Mouse (Mus musculus) liver, embryonic 13.5 days (tissue): Measurements from ENCODE around the gene Chn1. TPM values are rescaled to one million over a fixed set of nuclear protein-coding genes. Genes with fewer than 3 reads are reported as not detected.

ENCODE experiments used
- ATAC-seq: fragments of 200-750 bp; cut with Nextera tagmentation; 2 replicates; pipeline ENCODE4 v1.8.0; 2017; ENCODE audit warnings: low read depth, mild to moderate bottlenecking, moderate number of reproducible peaks, moderate library complexity
- DNase-seq: peaks from one replicate; pipeline ENCODE4 v3.0.0; 2022
- H3K27ac ChIP-seq: fragments of 300-500 bp; sonication (generic); 2 replicates; pipeline ENCODE4 v1.5.1; 2015; ENCODE audit warnings: moderate library complexity, mild to moderate bottlenecking, inconsistent platforms
- H3K27me3 ChIP-seq: fragments of 300-500 bp; sonication (generic); 2 replicates; pipeline ENCODE4 v1.6.1; 2015; ENCODE audit warnings: mild to moderate bottlenecking, inconsistent platforms
- H3K36me3 ChIP-seq: fragments of 300-500 bp; sonication (generic); 2 replicates; pipeline ENCODE4 v1.6.1; 2015; ENCODE audit warnings: mild to moderate bottlenecking, inconsistent platforms
- H3K4me1 ChIP-seq: fragments of 300-500 bp; sonication (generic); replicated peaks from 2 replicates; pipeline ENCODE4 v1.6.1; 2015; ENCODE audit warnings: inconsistent platforms
- H3K4me2 ChIP-seq: fragments of 300-500 bp; sonication (generic); 2 replicates; pipeline ENCODE4 v1.6.1; 2015; ENCODE audit warnings: inconsistent platforms, mild to moderate bottlenecking, moderate library complexity
- H3K4me3 ChIP-seq: fragments of 300-500 bp; sonication (generic); replicated peaks from 2 replicates; pipeline ENCODE4 v1.5.1; 2015; ENCODE audit warnings: mild to moderate bottlenecking, inconsistent platforms
- H3K9ac ChIP-seq: fragments of 300-500 bp; sonication (generic); 2 replicates; pipeline ENCODE4 v1.6.1; 2015; ENCODE audit warnings: mild to moderate bottlenecking, inconsistent platforms
- H3K9me3 ChIP-seq: fragments of 300-500 bp; sonication (generic); replicated peaks from 2 replicates; pipeline ENCODE4 v1.6.1; 2016; ENCODE audit warnings: inconsistent platforms
- WGBS: fragments of 180-500 bp; shearing (Covaris S2); methylation state at CpG from one replicate; pipeline ENCODE4 v1.1.7; 2015; ENCODE audit not compliant: insufficient replicate concordance; 5-methylcytosine and 5-hydroxymethylcytosine counted together
- polyA plus RNA-seq: library from polyadenylated mRNA; unstranded; fragments of >200 nt; fragmentation: Nextera tagmentation; extraction: Ambion mirVana; gene quantifications from 2 replicates; pipeline ENCODE4 v1.2.1, GENCODE M21; 2015

The Chn1 gene
- polyA plus RNA-seq, 1 experiment from 2014 or later = 0.96 TPM

DNA sequence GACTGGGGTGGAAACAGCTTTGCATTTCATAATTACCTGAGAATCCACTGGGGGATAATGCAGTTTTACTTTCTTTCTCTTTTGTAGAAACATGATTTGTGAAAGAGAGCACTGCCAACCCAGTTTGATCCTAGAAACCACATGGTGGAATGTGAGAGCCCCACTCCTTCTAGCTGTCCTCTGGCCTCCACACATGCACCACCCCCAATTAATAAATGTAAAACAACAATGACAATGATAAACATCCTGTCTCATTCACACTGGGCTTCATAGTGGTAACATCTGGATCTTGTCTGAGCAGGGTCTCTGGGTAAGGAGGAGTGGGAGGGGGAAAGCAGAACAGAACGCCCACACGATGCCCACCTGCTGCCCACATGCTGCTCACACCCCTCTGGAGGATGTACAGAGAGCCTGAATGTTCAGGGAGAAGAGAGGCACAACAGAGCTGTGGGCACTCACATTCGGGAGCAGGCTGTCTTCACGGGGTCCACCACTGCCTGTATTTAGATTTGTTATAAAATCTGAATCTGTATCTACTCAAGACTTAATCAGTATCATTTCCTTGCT, 156.6 kb downstream of the Chn1 start:
- no peak for DNase-seq
- Histone ChIP-seq H3K4me2 (no peak overlapping the region), H3K4me1 (no peaks in the 10 kb centered on the region), H3K27ac (no peak overlapping the region), H3K9ac (no peak overlapping the region), H3K4me3 (no peak overlapping the region), H3K27me3 (no peaks in the 10 kb centered on the region), H3K9me3 (no peaks in the 10 kb centered on the region), H3K36me3 (no peaks in the 10 kb centered on the region)
- ATAC-seq = no peak
- WGBS = 70% methylated on average over 4 of the region's 4 CpGs

DNA sequence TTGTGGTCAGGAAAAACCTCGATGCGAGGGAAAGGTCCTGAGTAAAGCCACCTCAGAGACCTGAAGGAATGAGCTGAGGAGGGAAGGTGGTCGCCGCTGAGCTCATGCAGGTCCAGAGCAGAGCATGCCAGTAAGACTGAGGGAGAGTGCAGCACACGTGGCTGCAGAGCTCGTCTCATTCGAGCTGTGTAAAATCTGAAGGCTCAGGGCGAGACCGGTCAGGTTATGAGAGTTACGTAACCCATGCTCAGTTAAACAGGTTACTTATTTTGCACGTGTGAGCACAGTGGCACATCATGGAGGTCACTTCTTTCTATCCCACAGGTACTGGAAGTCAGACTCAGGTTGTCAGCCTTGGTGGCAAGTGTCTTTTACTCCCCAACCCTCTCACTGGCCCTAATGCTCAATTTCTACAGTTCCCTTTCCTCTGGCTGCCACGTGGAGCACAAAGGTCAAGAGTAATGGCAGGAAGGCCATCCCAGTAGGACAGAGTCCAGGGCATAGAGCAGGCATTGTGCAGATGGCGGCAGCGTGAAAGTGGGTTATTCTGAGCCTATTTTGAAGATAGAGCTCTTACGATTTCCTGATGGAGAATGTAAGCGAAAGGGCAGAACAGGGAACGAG, 158.6 kb downstream of the Chn1 start:
- no peaks in the 10 kb centered on the region for H3K36me3 ChIP-seq
- H3K4me1 ChIP-seq = no peaks in the 10 kb centered on the region
- no peaks in the 10 kb centered on the region for H3K27me3 ChIP-seq
- H3K4me2 ChIP-seq = no peak overlapping the region
- H3K9me3 ChIP-seq = no peaks in the 10 kb centered on the region
- H3K4me3 ChIP-seq = no peak overlapping the region
- no peak overlapping the region for H3K9ac ChIP-seq
- DNase-seq (no peak), ATAC-seq (no peak)
- 65% methylated on average over 17 of the region's 17 CpGs for WGBS
- H3K27ac ChIP-seq = no peak overlapping the region

DNA sequence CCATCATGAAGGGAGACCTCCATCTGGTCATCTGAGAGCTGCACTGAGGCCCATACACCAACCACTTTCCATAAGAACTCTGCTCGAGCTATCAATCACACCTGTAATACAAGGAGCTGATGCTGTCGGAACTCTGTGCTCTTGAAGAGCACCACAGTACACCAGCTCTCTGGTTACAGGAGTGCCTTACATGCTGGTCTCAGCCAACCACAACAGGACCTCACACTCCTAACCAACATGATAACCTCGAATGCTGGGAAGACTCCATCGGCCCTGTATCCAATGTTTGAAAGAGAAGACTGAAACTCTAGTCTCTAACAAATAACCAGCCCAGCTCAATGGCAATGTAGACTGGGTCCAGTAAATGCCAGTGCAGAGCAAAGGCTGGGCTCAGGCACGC, 159.7 kb downstream of the Chn1 start:
- H3K36me3 ChIP-seq = no peaks in the 10 kb centered on the region
- H3K4me1 ChIP-seq = no peaks in the 10 kb centered on the region
- no peaks in the 10 kb centered on the region for H3K9me3 ChIP-seq
- H3K27ac ChIP-seq = no peak overlapping the region
- H3K4me3 ChIP-seq = no peak overlapping the region
- ATAC-seq (no peak), DNase-seq (no peak)
- H3K27me3 ChIP-seq = no peaks in the 10 kb centered on the region
- 63% methylated on average over 5 of the region's 5 CpGs for WGBS
- no peak overlapping the region for H3K4me2 ChIP-seq
- no peak overlapping the region for H3K9ac ChIP-seq

DNA sequence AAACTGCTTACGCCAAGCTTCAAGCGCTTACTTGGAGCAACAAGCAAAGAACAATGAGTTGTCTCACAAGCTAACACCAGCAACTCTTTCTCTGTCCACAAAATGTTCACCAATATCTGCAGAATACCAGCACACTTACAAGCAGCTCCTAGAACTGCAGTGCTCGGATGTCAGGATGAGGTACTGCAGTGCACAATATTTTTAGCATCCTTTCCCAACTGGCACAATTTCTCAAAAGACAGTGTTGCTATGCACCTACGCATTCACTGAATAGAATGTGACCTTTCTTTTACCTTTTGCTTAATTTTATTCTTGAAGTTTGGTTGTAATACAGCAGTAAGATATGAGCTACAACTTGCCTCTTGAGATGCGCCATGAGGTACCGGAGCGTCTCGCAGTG, 160.8 kb downstream of the Chn1 start:
- H3K4me1 ChIP-seq = no peaks in the 10 kb centered on the region
- no peak overlapping the region for H3K9ac ChIP-seq
- H3K27ac ChIP-seq = no peak overlapping the region
- no peak overlapping the region for H3K4me2 ChIP-seq
- no peaks in the 10 kb centered on the region for H3K9me3 ChIP-seq
- DNase-seq (no peak), ATAC-seq (no peak)
- no peaks in the 10 kb centered on the region for H3K36me3 ChIP-seq
- WGBS = 83% methylated on average over 8 of the region's 8 CpGs
- H3K27me3 ChIP-seq = no peaks in the 10 kb centered on the region
- no peak overlapping the region for H3K4me3 ChIP-seq

- Histone ChIP-seq H3K9ac (no peak overlapping the region), H3K4me3 (no peak overlapping the region), H3K27ac (no peak overlapping the region), H3K4me2 (no peak overlapping the region), H3K9me3 (no peaks in the 10 kb centered on the region), H3K27me3 (no peaks in the 10 kb centered on the region), H3K4me1 (no peaks in the 10 kb centered on the region), H3K36me3 (no peaks in the 10 kb centered on the region)
- DNase-seq (no peak), ATAC-seq (no peak)
- WGBS = 70% methylated on average over 7 of the region's 7 CpGs
These were observed 162.2 kb downstream of the Chn1 start for GRCm38 (mm10) chr2:73612941-73613340.

- Histone ChIP-seq H3K4me3 (no peak overlapping the region), H3K27me3 (no peaks in the 10 kb centered on the region), H3K4me1 (0 out of 2 replicates have a peak, but pooled peaks cover 2% of the 10 kb centered on the region), H3K27ac (no peak overlapping the region), H3K4me2 (no peak overlapping the region), H3K9me3 (no peaks in the 10 kb centered on the region), H3K9ac (no peak overlapping the region), H3K36me3 (no peaks in the 10 kb centered on the region)
- DNase-seq (no peak), ATAC-seq (no peak)
- WGBS = 82% methylated on average over 6 of the region's 6 CpGs
These were observed 162.7 kb downstream of the Chn1 start for GRCm38 (mm10) chr2:73612367-73612914.

DNA sequence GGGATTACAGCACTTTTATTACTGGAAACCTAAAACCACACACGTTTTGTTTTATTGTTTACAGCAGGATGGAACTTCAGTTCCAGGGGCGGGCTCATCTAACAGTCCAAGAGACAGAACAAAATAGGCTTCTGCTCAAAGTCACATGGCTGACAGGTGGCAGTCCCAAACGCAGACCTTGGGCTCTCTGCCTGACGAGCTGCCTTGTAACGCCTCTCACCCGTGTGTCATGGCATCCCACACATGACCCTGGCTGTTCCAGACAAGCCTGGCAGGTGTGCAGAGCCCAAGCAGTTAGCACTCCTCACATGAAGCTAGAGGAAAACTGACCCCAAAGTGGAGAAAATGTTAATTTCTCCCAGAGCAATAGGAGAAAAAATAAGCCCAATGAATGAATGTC, 163.3 kb downstream of the Chn1 start:
- no peak overlapping the region for H3K4me3 ChIP-seq
- WGBS = 60% methylated on average over 6 of the region's 6 CpGs
- no peak overlapping the region for H3K27ac ChIP-seq
- H3K4me2 ChIP-seq = no peak overlapping the region
- no peaks in the 10 kb centered on the region for H3K27me3 ChIP-seq
- no peaks in the 10 kb centered on the region for H3K9me3 ChIP-seq
- H3K36me3 ChIP-seq = no peaks in the 10 kb centered on the region
- 0 out of 2 replicates have a peak, but pooled peaks cover 2% of the 10 kb centered on the region for H3K4me1 ChIP-seq
- no peak for DNase-seq
- H3K9ac ChIP-seq = no peak overlapping the region
- ATAC-seq = no peak

- Histone ChIP-seq H3K27ac (no peak overlapping the region), H3K27me3 (no peaks in the 10 kb centered on the region), H3K4me2 (no peak overlapping the region), H3K4me1 (0 out of 2 replicates have a peak, but pooled peaks cover 2% of the 10 kb centered on the region), H3K4me3 (no peak overlapping the region), H3K9me3 (no peaks in the 10 kb centered on the region), H3K36me3 (no peaks in the 10 kb centered on the region), H3K9ac (no peak overlapping the region)
- 65% methylated on average over 3 of the region's 3 CpGs for WGBS
- ATAC-seq = no peak
- DNase-seq = no peak
These were observed 165.4 kb downstream of the Chn1 start for GRCm38 (mm10) chr2:73609724-73610210.

DNA sequence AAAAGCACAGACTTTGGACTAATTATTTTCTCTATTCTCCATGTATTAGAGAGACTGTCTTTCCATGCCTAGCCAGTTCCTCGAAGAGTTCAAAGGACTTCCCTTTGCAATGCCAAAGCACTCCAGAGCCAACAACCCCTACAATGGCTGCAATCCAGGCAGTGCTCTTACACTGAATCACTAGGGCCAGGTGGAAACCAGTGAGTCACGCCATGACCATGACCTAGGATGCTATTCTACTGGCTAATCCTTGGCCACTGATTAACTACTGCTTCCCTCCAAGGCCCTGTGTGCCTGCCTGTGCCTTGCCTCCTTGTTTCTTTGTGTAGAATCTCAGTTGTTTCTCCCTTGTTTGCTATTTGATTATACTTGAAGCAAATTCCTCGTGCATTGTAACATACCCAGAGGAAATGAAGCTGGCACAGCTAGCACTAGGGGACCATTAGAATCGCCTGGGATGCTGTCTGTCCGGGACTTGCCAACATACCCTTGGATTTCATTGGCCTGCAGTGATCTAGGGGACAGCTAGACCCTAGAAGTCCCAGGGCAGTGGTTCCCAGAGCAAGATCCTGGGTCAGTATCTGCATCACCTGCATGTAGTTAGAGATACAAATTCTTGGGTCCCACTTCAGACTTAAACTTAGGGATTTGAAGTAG, 166.0 kb downstream of the Chn1 start:
- Histone ChIP-seq H3K9ac (no peak overlapping the region), H3K4me3 (no peak overlapping the region), H3K4me2 (no peak overlapping the region), H3K27ac (no peak overlapping the region), H3K36me3 (no peaks in the 10 kb centered on the region), H3K9me3 (no peaks in the 10 kb centered on the region), H3K27me3 (no peaks in the 10 kb centered on the region), H3K4me1 (0 out of 2 replicates have a peak, but pooled peaks cover 2% of the 10 kb centered on the region)
- DNase-seq = no peak
- WGBS = 51% methylated on average over 5 of the region's 5 CpGs
- no peak for ATAC-seq

DNA sequence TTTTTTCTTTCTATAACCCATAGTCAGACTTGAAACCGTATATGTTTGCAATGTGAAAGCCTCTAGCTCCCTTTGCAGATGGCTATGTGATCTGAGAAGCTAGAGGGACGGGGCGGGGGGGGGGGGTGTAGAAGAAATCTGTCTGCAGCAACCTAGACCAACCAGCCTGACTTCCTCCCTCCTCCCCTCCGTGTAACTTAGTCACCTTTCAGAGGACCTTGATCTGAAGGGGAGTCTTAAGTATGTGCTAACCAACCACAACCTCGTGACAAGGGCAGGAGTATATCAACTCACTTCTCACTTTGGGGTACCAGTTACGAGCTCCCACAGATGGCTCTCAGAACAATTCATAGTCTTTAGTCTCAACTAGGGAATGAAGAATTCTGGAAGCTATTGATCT, 166.8 kb downstream of the Chn1 start:
- Histone ChIP-seq H3K9ac (no peak overlapping the region), H3K4me3 (no peak overlapping the region), H3K4me1 (0 out of 2 replicates have a peak, but pooled peaks cover 2% of the 10 kb centered on the region), H3K27me3 (no peaks in the 10 kb centered on the region), H3K27ac (no peak overlapping the region), H3K9me3 (no peaks in the 10 kb centered on the region), H3K36me3 (no peaks in the 10 kb centered on the region), H3K4me2 (no peak overlapping the region)
- WGBS = 50% methylated on average over 6 of the region's 6 CpGs
- ATAC-seq (no peak), DNase-seq (no peak)

- Histone ChIP-seq H3K9me3 (no peaks in the 10 kb centered on the region), H3K4me1 (0 out of 2 replicates have a peak, but pooled peaks cover 2% of the 10 kb centered on the region), H3K27ac (no peak overlapping the region), H3K9ac (no peak overlapping the region), H3K4me2 (no peak overlapping the region), H3K4me3 (no peak overlapping the region), H3K27me3 (no peaks in the 10 kb centered on the region), H3K36me3 (no peaks in the 10 kb centered on the region)
- DNase-seq (no peak), ATAC-seq (no peak)
- WGBS = 14% methylated on average over 4 of the region's 4 CpGs
These were observed 167.5 kb downstream of the Chn1 start for GRCm38 (mm10) chr2:73607609-73608008.
